Mouse (Mus musculus): ENCODE results near the gene Rimklb. TPM values are rescaled to one million over a fixed set of nuclear protein-coding genes. Genes with fewer than 3 reads are reported as not detected.
"Not testable (repeated sequence)": the region's sequence is repeated elsewhere in the genome, so short reads cannot be mapped to it uniquely, and the experiment has no call there.

Gene Rimklb
- total RNA-seq (2021): not detected
- 0.04 and 0.12 TPM in 2 replicates for polyA plus RNA-seq (2012; rRNA removed)
- long read RNA-seq: 0 reads

DNA sequence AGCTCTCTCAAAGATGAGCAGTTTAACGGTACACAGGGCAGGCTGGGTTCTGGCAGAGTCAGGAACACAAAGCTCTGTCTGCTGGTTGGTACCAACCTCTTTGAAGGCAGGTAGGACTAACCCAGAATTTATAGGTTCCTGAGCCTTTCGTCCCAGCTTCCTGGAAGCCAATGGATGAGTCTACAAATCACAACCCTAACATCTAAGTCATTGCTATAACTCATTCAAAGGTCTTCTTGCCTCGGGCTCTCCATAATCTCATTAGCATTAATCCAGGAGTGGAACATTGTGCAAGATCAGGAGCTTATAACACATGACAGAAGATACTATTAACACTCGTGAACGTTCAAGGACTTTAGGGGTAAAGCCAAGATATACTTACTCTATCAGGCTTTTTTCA lies at the start of gene Rimklb:
Gene Rimklb, minus strand, starts transcription at position 101 of the 400 bp plus-strand sequence.
- Histone ChIP-seq H3K27me3 (ENCODE audit: control insufficient read depth, insufficient read depth, low read length) (no peaks in the 10 kb centered on the region), H3K79me2 (replicated peaks; ENCODE audit: control insufficient read depth, insufficient read depth, low read length) (no peaks in the 10 kb centered on the region), H3K4me1 (ENCODE audit: control insufficient read depth, insufficient read depth, low read length) (no peaks in the 10 kb centered on the region; the same call in 1 of the 2 replicates), H3K27ac (no peak within 1 kb of the TSS), H3K4me3 (no peak within 1 kb of the TSS), H3K9ac (ENCODE audit: low read depth, low read length) (no peak within 1 kb of the TSS), H3K36me3 (ENCODE audit: control insufficient read depth, insufficient read depth, low read length) (no peaks in the 10 kb centered on the region)
- WGBS: 71% methylated on average over 5 of the region's 5 CpGs
- no peak for DNase-seq
- no peak for TF ChIP-seq POLR2A (IDR thresholded peaks at IDR 0.05; ENCODE audit: insufficient read depth, low read depth, low read length)
- TF ChIP-seq EP300 (IDR thresholded peaks at IDR 0.05; ENCODE audit: insufficient read depth, low read depth, low read length): no peak
- TF ChIP-seq CTCF (IDR thresholded peaks at IDR 0.05): no peak
- intact Hi-C loops (cut with DNase I): no loop called here

DNA sequence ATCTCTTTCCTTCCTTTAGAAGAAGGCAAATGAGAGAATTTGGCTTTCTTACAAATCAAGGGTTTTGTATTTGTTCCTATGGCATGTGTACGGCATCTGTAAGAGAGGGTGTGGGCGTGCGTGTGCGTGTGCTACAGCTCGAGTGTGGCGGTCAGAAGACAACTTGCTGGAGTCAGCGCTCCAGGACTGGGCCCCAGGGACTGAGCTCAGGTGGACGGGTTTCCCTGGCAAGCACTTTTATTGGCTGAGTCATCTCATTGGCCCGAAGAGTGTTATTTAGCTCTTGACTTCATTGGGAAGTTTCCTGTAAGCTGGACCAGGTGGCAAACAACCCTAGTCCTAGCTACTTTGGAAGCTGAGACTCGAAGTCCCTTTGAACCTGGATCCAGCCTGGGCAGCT lies 47.4 kb upstream of the Rimklb start:
- no peak for DNase-seq
- Histone ChIP-seq H3K27me3 (ENCODE audit: control insufficient read depth, insufficient read depth, low read length) (no peaks in the 10 kb centered on the region), H3K9ac (ENCODE audit: low read depth, low read length) (no peak overlapping the region), H3K4me3 (no peak overlapping the region), H3K27ac (no peak overlapping the region), H3K79me2 (replicated peaks; ENCODE audit: control insufficient read depth, insufficient read depth, low read length) (no peaks in the 10 kb centered on the region), H3K36me3 (ENCODE audit: control insufficient read depth, insufficient read depth, low read length) (no peaks in the 10 kb centered on the region), H3K4me1 (ENCODE audit: control insufficient read depth, insufficient read depth, low read length) (peaks cover 1% of the 10 kb centered on the region; the same call in 1 of the 2 replicates)
- intact Hi-C loops (cut with DNase I): no loop called here
- 72% methylated on average over 10 of the region's 10 CpGs for WGBS
- TF ChIP-seq POLR2A (IDR thresholded peaks at IDR 0.05; ENCODE audit: insufficient read depth, low read depth, low read length) (no peak), CTCF (IDR thresholded peaks at IDR 0.05) (no peak), EP300 (IDR thresholded peaks at IDR 0.05; ENCODE audit: insufficient read depth, low read depth, low read length) (no peak)

DNA sequence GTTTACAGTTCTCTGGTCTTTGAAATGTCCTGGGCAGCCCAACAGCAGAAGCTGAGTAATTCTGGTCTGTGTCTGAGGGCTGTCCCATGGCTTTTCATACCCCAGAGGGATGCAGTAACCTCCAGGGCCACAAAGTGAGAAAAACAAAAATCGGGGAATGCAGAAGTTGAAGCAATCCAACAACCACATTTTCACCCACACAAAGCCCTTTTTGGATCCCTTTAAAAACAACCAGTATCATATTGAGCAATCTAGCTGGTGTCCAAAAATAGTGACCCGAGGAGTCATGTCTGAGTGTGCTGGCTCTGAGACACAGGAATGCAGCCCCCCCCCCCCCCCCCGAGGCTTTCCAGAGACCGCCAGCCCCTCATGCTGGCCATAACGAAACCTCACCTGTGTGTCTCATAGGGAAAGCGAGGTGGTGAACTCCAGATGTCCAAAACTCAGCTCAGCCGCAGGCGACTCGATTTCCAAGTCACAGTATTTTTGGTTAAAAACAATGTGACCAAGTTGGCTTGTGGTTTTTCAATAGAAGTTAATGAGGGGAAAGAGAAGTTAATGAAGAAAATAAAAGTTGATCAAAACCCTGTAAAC lies 46.8 kb upstream of the Rimklb start:
- H3K9ac ChIP-seq (ENCODE audit: low read depth, low read length): no peak overlapping the region
- no peaks in the 10 kb centered on the region for H3K36me3 ChIP-seq (ENCODE audit: control insufficient read depth, insufficient read depth, low read length)
- no peaks in the 10 kb centered on the region for H3K27me3 ChIP-seq (ENCODE audit: control insufficient read depth, insufficient read depth, low read length)
- H3K27ac ChIP-seq: no peak overlapping the region
- WGBS: 57% methylated on average over 9 of the region's 9 CpGs
- H3K79me2 ChIP-seq (replicated peaks; ENCODE audit: control insufficient read depth, insufficient read depth, low read length): no peaks in the 10 kb centered on the region
- no peak overlapping the region for H3K4me3 ChIP-seq
- H3K4me1 ChIP-seq (ENCODE audit: control insufficient read depth, insufficient read depth, low read length): peaks cover 1% of the 10 kb centered on the region; the same call in 1 of the 2 replicates
- intact Hi-C loops (cut with DNase I): no loop called here
- TF ChIP-seq CTCF (IDR thresholded peaks at IDR 0.05) (no peak), EP300 (IDR thresholded peaks at IDR 0.05; ENCODE audit: insufficient read depth, low read depth, low read length) (no peak), POLR2A (IDR thresholded peaks at IDR 0.05; ENCODE audit: insufficient read depth, low read depth, low read length) (no peak)
- DNase-seq: peak in 1 of 2 experiments; percentile 13

DNA sequence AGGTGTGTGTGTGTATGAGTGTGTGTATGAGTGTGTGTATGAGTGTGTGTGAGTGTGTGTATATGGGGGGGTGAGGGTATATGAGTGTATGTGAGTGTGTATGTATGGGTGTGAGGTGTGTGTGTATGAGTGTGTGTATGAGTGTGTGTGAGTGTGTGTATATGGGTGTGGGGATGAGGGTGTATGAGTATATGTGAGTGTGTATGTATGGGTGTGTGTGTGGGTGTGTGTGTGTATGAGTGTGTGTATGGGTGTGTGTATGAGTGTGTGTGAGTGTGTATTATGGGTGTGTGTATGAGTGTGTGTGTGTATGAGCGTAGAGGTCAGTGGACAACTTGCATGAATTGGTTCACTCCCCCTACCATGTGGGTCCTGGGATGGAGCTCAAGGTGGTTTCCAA lies 46.1 kb upstream of the Rimklb start:
- H3K79me2 ChIP-seq (replicated peaks; ENCODE audit: control insufficient read depth, insufficient read depth, low read length): no peaks in the 10 kb centered on the region
- H3K9ac ChIP-seq (ENCODE audit: low read depth, low read length): no peak overlapping the region
- H3K36me3 ChIP-seq (ENCODE audit: control insufficient read depth, insufficient read depth, low read length): no peaks in the 10 kb centered on the region
- H3K4me1 ChIP-seq (ENCODE audit: control insufficient read depth, insufficient read depth, low read length): peaks cover 1% of the 10 kb centered on the region; the same call in 1 of the 2 replicates
- DNase-seq: no peak
- H3K4me3 ChIP-seq: no peak overlapping the region
- WGBS: 89% methylated on average over 1 of the region's 1 CpGs
- no peak overlapping the region for H3K27ac ChIP-seq
- intact Hi-C loops (cut with DNase I): no loop called here
- H3K27me3 ChIP-seq (ENCODE audit: control insufficient read depth, insufficient read depth, low read length): no peaks in the 10 kb centered on the region
- TF ChIP-seq CTCF (IDR thresholded peaks at IDR 0.05): no peak
- no peak for TF ChIP-seq POLR2A (IDR thresholded peaks at IDR 0.05; ENCODE audit: insufficient read depth, low read depth, low read length)
- no peak for TF ChIP-seq EP300 (IDR thresholded peaks at IDR 0.05; ENCODE audit: insufficient read depth, low read depth, low read length)

DNA sequence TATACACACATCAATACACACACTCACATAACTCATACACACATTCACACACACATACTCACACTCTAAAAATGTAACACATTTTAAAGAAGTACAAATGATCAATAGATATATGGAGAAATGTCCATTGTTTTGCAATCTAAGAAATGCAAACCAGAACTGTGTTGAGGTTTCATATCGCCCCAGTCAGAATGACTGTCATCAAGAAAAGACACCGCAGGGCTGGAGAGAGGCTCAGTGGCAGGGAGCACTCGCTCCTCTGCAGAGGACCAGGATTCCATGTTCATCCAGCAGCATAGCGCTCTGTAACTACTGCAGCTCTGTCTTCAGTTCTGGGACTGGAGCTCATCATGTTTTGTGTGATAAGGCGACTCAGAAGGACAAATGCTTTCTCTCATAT lies 45.0 kb upstream of the Rimklb start:
- intact Hi-C loops (cut with DNase I): no loop called here
- H3K27me3 ChIP-seq (ENCODE audit: control insufficient read depth, insufficient read depth, low read length): no peaks in the 10 kb centered on the region
- no peak overlapping the region for H3K4me3 ChIP-seq
- peaks cover 1% of the 10 kb centered on the region; the same call in 1 of the 2 replicates for H3K4me1 ChIP-seq (ENCODE audit: control insufficient read depth, insufficient read depth, low read length)
- TF ChIP-seq EP300 (IDR thresholded peaks at IDR 0.05; ENCODE audit: insufficient read depth, low read depth, low read length) (no peak), POLR2A (IDR thresholded peaks at IDR 0.05; ENCODE audit: insufficient read depth, low read depth, low read length) (no peak), CTCF (IDR thresholded peaks at IDR 0.05) (no peak)
- H3K9ac ChIP-seq (ENCODE audit: low read depth, low read length): no peak overlapping the region
- no peaks in the 10 kb centered on the region for H3K79me2 ChIP-seq (replicated peaks; ENCODE audit: control insufficient read depth, insufficient read depth, low read length)
- no peak for DNase-seq
- no peak overlapping the region for H3K27ac ChIP-seq
- no peaks in the 10 kb centered on the region for H3K36me3 ChIP-seq (ENCODE audit: control insufficient read depth, insufficient read depth, low read length)
- WGBS: 72% methylated on average over 5 of the region's 5 CpGs

DNA sequence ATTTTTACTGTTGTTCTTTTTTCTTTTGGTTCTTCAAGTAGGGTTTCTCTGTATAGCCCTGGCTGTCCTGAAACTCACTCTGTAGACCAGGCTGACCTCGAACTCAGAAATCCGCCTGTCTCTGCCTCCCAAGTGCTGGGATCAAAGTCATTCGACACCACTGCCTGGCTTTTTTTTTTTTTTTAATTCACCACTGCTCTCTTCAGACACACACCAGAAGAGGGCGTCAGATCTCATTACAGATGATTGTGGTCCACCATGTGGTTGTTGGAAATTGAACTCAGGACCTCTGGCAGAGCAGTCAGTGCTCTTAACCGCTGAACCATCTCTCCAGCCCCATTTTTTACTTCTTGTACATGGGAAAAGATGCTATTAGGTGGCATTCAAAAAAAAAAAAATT lies 43.9 kb upstream of the Rimklb start:
- H3K36me3 ChIP-seq (ENCODE audit: control insufficient read depth, insufficient read depth, low read length); H3K9ac ChIP-seq (ENCODE audit: low read depth, low read length); H3K4me3 ChIP-seq; intact Hi-C loops (cut with DNase I); H3K27ac ChIP-seq; H3K79me2 ChIP-seq (replicated peaks; ENCODE audit: control insufficient read depth, insufficient read depth, low read length); H3K4me1 ChIP-seq (ENCODE audit: control insufficient read depth, insufficient read depth, low read length); H3K27me3 ChIP-seq (ENCODE audit: control insufficient read depth, insufficient read depth, low read length); DNase-seq: not testable (repeated sequence)
- WGBS: 67% methylated on average over 5 of the region's 5 CpGs
